In the genomic region with DNA sequence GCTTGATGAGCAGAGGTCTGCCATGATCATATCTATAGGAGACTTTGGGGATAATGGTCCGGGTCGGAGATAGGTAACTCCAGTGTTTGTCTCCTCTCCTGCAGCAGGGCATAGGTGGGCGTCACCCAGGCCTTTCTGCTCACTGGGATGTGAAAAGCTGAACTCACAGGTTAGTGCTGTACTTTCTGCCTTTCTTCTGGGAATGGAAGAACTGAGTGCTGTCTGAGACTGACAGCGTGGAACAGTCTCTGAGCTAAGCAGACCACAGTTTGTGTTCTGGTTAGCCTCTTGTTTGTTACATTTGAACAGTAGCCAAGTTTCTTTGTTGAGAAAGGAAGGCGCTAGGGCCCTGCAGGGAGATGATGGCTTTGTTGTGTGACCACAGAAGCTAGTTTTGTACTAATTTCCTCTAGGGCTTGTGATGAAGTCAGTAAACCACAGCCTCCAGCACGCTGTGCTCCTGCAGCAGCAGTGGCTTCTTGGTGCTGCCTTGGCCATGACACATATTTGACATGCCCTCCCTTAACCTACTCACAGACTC, we compare ENCODE assay signal across 8 mouse cellular contexts. TPM values are rescaled to one million over a fixed set of nuclear protein-coding genes. Genes with fewer than 3 reads are reported as not detected.
A peak's percentile ranks its signal among the peaks of the same experiment; 100 is the strongest.
DNase-seq lines count a peak whose midpoint lies in the region; ATAC-seq lines count a peak whose summit lies in the region.

No protein-coding gene starts in this region.

- H3K4me3 ChIP-seq in hindbrain, embryonic 10.5 days: no peak overlapping the region

- intact Hi-C loops in gastrocnemius, postnatal 14 days (cut with DNase I; ENCODE audit: low total_unique reads): no loop called here

- H3K27me3 ChIP-seq in hindbrain, embryonic 10.5 days (ENCODE audit: insufficient read depth, poor library complexity, severe bottlenecking): no peaks in the 10 kb centered on the region

- H3K36me3 ChIP-seq in hindbrain, embryonic 10.5 days: no peaks in the 10 kb centered on the region

- no peak overlapping the region for H3K27ac ChIP-seq in hindbrain, embryonic 10.5 days

- 80% methylated on average over 6 of the region's 6 CpGs for WGBS in hindbrain, embryonic 10.5 days

- no peaks in the 10 kb centered on the region for H3K9me3 ChIP-seq in hindbrain, embryonic 10.5 days

- peak; percentile 4 for DNase-seq in gastrocnemius, adult 18-20 months (ENCODE audit: low spot score)
- no peak for DNase-seq in gastrocnemius, postnatal 14 days
- peak; percentile 52 for DNase-seq in adipocyte (ENCODE audit: low spot score)
- no peak for DNase-seq in embryo, embryonic 10.5 days (ENCODE audit: low spot score)
- DNase-seq in hindbrain, embryonic 10.5 days (ENCODE audit: low spot score): no peak
- no peak for DNase-seq in left cerebral cortex, adult 9 months (ENCODE audit: low spot score in 2 of 2)

- peak; percentile 76 for ATAC-seq in inflammation-experienced regulatory T-cells, adult 6 months
- peak; percentile 80 for ATAC-seq in megakaryocyte, adult 5-6 weeks (ENCODE audit: poor library complexity, severe bottlenecking)

- no peaks in the 10 kb centered on the region for H3K4me1 ChIP-seq in hindbrain, embryonic 10.5 days (replicated peaks)

RNA-seq across cellular contexts. Expression of a gene that starts 0.3 kb away (rescaled TPM):
- total RNA-seq in gastrocnemius, adult 18-20 months (2021): under 1 TPM; 0.17 to 0.25 TPM
- under 1 TPM; 0.37 to 0.75 TPM for total RNA-seq in gastrocnemius, postnatal 14 days (2021)
- 100 to 1,000 TPM; 410 to 567 (median 415) TPM for polyA plus RNA-seq in inflammation-experienced regulatory T-cells, adult 6 months (2017; shearing (Covaris generic))
- 140 and 154 TPM in 2 replicates for total RNA-seq in megakaryocyte, adult 5-6 weeks (2015)
- total RNA-seq in megakaryocyte, adult 5-6 weeks (2017): 84.6 and 105 TPM in 2 replicates
- 0.20 and 0.24 TPM in 2 replicates for polyA plus RNA-seq in hindbrain, embryonic 10.5 days (2016; fragmentation: Nextera tagmentation; extraction: Ambion mirVana)

RNA-seq across cellular contexts. Expression of a gene that starts 27.5 kb away (rescaled TPM):
- under 1 TPM in 1 of 2 experiments, not detected in 1; 0.55 TPM for total RNA-seq in gastrocnemius, adult 18-20 months (2021)
- under 1 TPM in 1 of 2 experiments, not detected in 1; 0.33 TPM for total RNA-seq in gastrocnemius, postnatal 14 days (2021)
- polyA plus RNA-seq in inflammation-experienced regulatory T-cells, adult 6 months (2017; shearing (Covaris generic)): 1 to 10 TPM in 2 of 3 experiments, under 1 TPM in 1; 0.93 to 9.9 (median 6.3) TPM
- total RNA-seq in megakaryocyte, adult 5-6 weeks (2015): 0.30 and 0.76 TPM in 2 replicates
- 0.22 and 2.5 TPM in 2 replicates for total RNA-seq in megakaryocyte, adult 5-6 weeks (2017)
- polyA plus RNA-seq in hindbrain, embryonic 10.5 days (2016; fragmentation: Nextera tagmentation; extraction: Ambion mirVana): 0.21 TPM in 1 of 2 replicates, not detected in the other

RNA-seq across cellular contexts. Expression of a gene that starts 50.5 kb away (rescaled TPM):
- under 1 TPM in 1 of 2 experiments, not detected in 1; 0.14 TPM for total RNA-seq in gastrocnemius, adult 18-20 months (2021)
- total RNA-seq in gastrocnemius, postnatal 14 days (2021): under 1 TPM in 1 of 2 experiments, not detected in 1; 0.11 TPM
- polyA plus RNA-seq in inflammation-experienced regulatory T-cells, adult 6 months (2017; shearing (Covaris generic)): under 1 TPM in 2 of 3 experiments, not detected in 1; 0.13 to 0.78 TPM
- 0.32 and 0.45 TPM in 2 replicates for total RNA-seq in megakaryocyte, adult 5-6 weeks (2015)
- total RNA-seq in megakaryocyte, adult 5-6 weeks (2017): not detected in 2 replicates
- polyA plus RNA-seq in hindbrain, embryonic 10.5 days (2016; fragmentation: Nextera tagmentation; extraction: Ambion mirVana): 0.10 and 0.27 TPM in 2 replicates

RNA-seq across cellular contexts. Expression of a gene that starts 50.6 kb away (rescaled TPM):
- 1 to 10 TPM; 9.1 to 9.7 TPM for total RNA-seq in gastrocnemius, adult 18-20 months (2021)
- total RNA-seq in gastrocnemius, postnatal 14 days (2021): 10 to 100 TPM in 1 of 2 experiments, 1 to 10 TPM in 1; 8.6 to 10.6 TPM
- polyA plus RNA-seq in inflammation-experienced regulatory T-cells, adult 6 months (2017; shearing (Covaris generic)): 10 to 100 TPM; 16.5 to 21.5 (median 16.7) TPM
- total RNA-seq in megakaryocyte, adult 5-6 weeks (2015): 19.2 and 20.2 TPM in 2 replicates
- total RNA-seq in megakaryocyte, adult 5-6 weeks (2017): 17.8 TPM in 2 replicates
- 21.7 and 22.1 TPM in 2 replicates for polyA plus RNA-seq in hindbrain, embryonic 10.5 days (2016; fragmentation: Nextera tagmentation; extraction: Ambion mirVana)

RNA-seq across cellular contexts. Expression of a gene that starts 50.7 kb away (rescaled TPM):
- total RNA-seq in gastrocnemius, adult 18-20 months (2021): 1 to 10 TPM; 4.3 to 5.5 TPM
- total RNA-seq in gastrocnemius, postnatal 14 days (2021): 1 to 10 TPM; 3.7 to 7.1 TPM
- 10 to 100 TPM; 16.5 to 23.8 (median 17.7) TPM for polyA plus RNA-seq in inflammation-experienced regulatory T-cells, adult 6 months (2017; shearing (Covaris generic))
- total RNA-seq in megakaryocyte, adult 5-6 weeks (2015): 33.1 and 37.1 TPM in 2 replicates
- 23.4 and 24.5 TPM in 2 replicates for total RNA-seq in megakaryocyte, adult 5-6 weeks (2017)
- polyA plus RNA-seq in hindbrain, embryonic 10.5 days (2016; fragmentation: Nextera tagmentation; extraction: Ambion mirVana): 29.3 and 40.6 TPM in 2 replicates

Comparison
In these comparisons a context has a peak if more than half of its experiments do, and no peak if none do; other contexts are left out.
1. DNase-seq: peak in gastrocnemius, adult 18-20 months (single experiment) and adipocyte (single experiment); none in gastrocnemius, postnatal 14 days (single experiment), embryo, embryonic 10.5 days (single experiment), hindbrain, embryonic 10.5 days (single experiment) and left cerebral cortex, adult 9 months (0 of 2).
2. RNA of a gene that starts 0.3 kb away (total RNA-seq): 84.6 to 154 TPM in megakaryocyte, adult 5-6 weeks; 0.37 to 0.75 TPM in gastrocnemius, postnatal 14 days and 0.17 to 0.25 TPM in gastrocnemius, adult 18-20 months; every median in the first group is over 10 times any median in the second.